Mouse (Mus musculus) midbrain, embryonic 13.5 days (tissue): Measurements from ENCODE around the gene Eftud2. TPM values are rescaled to one million over a fixed set of nuclear protein-coding genes. Genes with fewer than 3 reads are reported as not detected.
A peak's percentile ranks its signal among the peaks of the same experiment; 100 is the strongest.

Experiments used
- ATAC-seq: fragments of 200-750 bp; cut with Nextera tagmentation; 2 replicates; pipeline ENCODE4 v1.8.0; 2017; ENCODE audit warnings: mild to moderate bottlenecking, moderate TSS enrichment, moderate library complexity
- H3K27ac ChIP-seq: fragments of 300-500 bp; sonication (generic); 2 replicates; pipeline ENCODE4 v1.5.1; 2015; ENCODE audit warnings: inconsistent platforms, mild to moderate bottlenecking, moderate library complexity
- H3K27me3 ChIP-seq: fragments of 300-500 bp; sonication (generic); 2 replicates; pipeline ENCODE4 v1.6.1; 2015; ENCODE audit warnings: mild to moderate bottlenecking, inconsistent platforms
- H3K36me3 ChIP-seq: fragments of 300-500 bp; sonication (generic); 2 replicates; pipeline ENCODE4 v1.6.1; 2015; ENCODE audit warnings: mild to moderate bottlenecking, inconsistent platforms
- H3K4me1 ChIP-seq: fragments of 300-500 bp; sonication (generic); replicated peaks from 2 replicates; pipeline ENCODE4 v1.6.1; 2015; ENCODE audit warnings: inconsistent platforms
- H3K4me2 ChIP-seq: fragments of 300-500 bp; sonication (generic); replicated peaks from 2 replicates; pipeline ENCODE4 v1.6.1; 2015; ENCODE audit warnings: moderate library complexity, mild to moderate bottlenecking, inconsistent platforms
- H3K4me3 ChIP-seq: fragments of 300-500 bp; sonication (generic); replicated peaks from 2 replicates; pipeline ENCODE4 v1.5.1; 2015; ENCODE audit warnings: mild to moderate bottlenecking, inconsistent platforms
- H3K9ac ChIP-seq: fragments of 300-500 bp; sonication (generic); replicated peaks from 2 replicates; pipeline ENCODE4 v1.6.1; 2015; ENCODE audit warnings: mild to moderate bottlenecking, inconsistent platforms
- H3K9me3 ChIP-seq: fragments of 300-500 bp; sonication (generic); 2 replicates; pipeline ENCODE4 v1.6.1; 2016; ENCODE audit warnings: mild to moderate bottlenecking, inconsistent platforms
- WGBS: fragments of 180-500 bp; shearing (Covaris S2); methylation state at CpG from one replicate; pipeline ENCODE4 v1.1.7; 2015; 5-methylcytosine and 5-hydroxymethylcytosine counted together
- polyA plus RNA-seq: library from polyadenylated mRNA; unstranded; fragments of >200 nt; fragmentation: Nextera tagmentation; extraction: Ambion mirVana; gene quantifications from 2 replicates; pipeline ENCODE4 v1.2.1, GENCODE M21; 2015

Gene Eftud2
- polyA plus RNA-seq, 1 experiment from 2014 or later, result 176 TPM

GRCm38 (mm10) chr11:102874801-102875334, 5.9 kb downstream of the Eftud2 start:
- Histone ChIP-seq H3K9me3 (no peaks in the 10 kb centered on the region), H3K9ac (0 out of 2 replicates have a peak overlapping the region, but pooled peaks have one; percentile 6), H3K27me3 (no peaks in the 10 kb centered on the region), H3K4me3 (no peak overlapping the region), H3K4me2 (no peak overlapping the region), H3K27ac (no peak overlapping the region), H3K4me1 (peaks cover 10% of the 10 kb centered on the region), H3K36me3 (peaks cover 64% of the 10 kb centered on the region)
- 91% methylated on average over 7 of the region's 7 CpGs for WGBS
- ATAC-seq, result no peak

- Histone ChIP-seq H3K9ac (no peak overlapping the region), H3K36me3 (peaks cover 93% of the 10 kb centered on the region), H3K4me1 (no peaks in the 10 kb centered on the region), H3K9me3 (no peaks in the 10 kb centered on the region), H3K27ac (no peak overlapping the region), H3K4me3 (no peak overlapping the region), H3K4me2 (no peak overlapping the region), H3K27me3 (no peaks in the 10 kb centered on the region)
- no peak for ATAC-seq
- WGBS, result 50% methylated on average over 4 of the region's 4 CpGs
These were observed 16.5 kb downstream of the Eftud2 start for GRCm38 (mm10) chr11:102864272-102864671.

- no peaks in the 10 kb centered on the region for H3K9me3 ChIP-seq
- H3K4me3 ChIP-seq, result no peak overlapping the region
- H3K4me2 ChIP-seq, result no peak overlapping the region
- 96% methylated on average over 8 of the region's 8 CpGs for WGBS
- no peaks in the 10 kb centered on the region for H3K27me3 ChIP-seq
- no peaks in the 10 kb centered on the region for H3K4me1 ChIP-seq
- no peak for ATAC-seq
- peaks cover 94% of the 10 kb centered on the region for H3K36me3 ChIP-seq
- no peak overlapping the region for H3K9ac ChIP-seq
- H3K27ac ChIP-seq, result no peak overlapping the region
These were observed 20.9 kb downstream of the Eftud2 start for GRCm38 (mm10) chr11:102859933-102860332.

- no peaks in the 10 kb centered on the region for H3K27me3 ChIP-seq
- H3K4me1 ChIP-seq, result no peaks in the 10 kb centered on the region
- ATAC-seq, result no peak
- H3K4me3 ChIP-seq, result no peak overlapping the region
- H3K9me3 ChIP-seq, result no peaks in the 10 kb centered on the region
- 86% methylated on average over 11 of the region's 11 CpGs for WGBS
- H3K4me2 ChIP-seq, result no peak overlapping the region
- peaks cover 97% of the 10 kb centered on the region for H3K36me3 ChIP-seq
- no peak overlapping the region for H3K9ac ChIP-seq
- H3K27ac ChIP-seq, result no peak overlapping the region
These were observed 21.8 kb downstream of the Eftud2 start for GRCm38 (mm10) chr11:102858951-102859350.

- 90% methylated on average over 6 of the region's 6 CpGs for WGBS
- H3K9me3 ChIP-seq, result no peaks in the 10 kb centered on the region
- ATAC-seq, result no peak
These were observed 24.8 kb downstream of the Eftud2 start for GRCm38 (mm10) chr11:102855941-102856340.

DNA sequence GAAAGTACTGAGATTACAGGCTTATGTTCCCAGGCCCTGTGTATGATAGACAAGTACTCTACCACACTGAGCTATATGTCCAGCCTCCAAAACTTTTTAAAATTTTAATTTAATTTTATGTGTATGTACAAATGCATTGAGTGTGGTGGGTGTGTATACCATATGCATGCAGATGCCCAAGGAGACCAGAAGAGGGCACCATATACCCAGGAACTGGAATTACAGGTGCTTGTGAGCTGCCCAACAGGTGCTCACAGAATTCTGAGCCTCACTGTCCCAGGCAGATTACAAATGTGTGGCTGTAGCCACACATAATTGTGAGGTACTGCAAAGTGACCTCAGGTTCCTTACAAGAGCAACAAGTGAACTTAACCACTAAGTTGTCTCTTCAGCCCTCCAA, 27.0 kb downstream of the Eftud2 start:
- H3K9ac ChIP-seq, result no peak overlapping the region
- no peak overlapping the region for H3K4me3 ChIP-seq
- H3K4me1 ChIP-seq, result no peaks in the 10 kb centered on the region
- no peak for ATAC-seq
- H3K9me3 ChIP-seq, result no peaks in the 10 kb centered on the region
- no peak overlapping the region for H3K27ac ChIP-seq
- H3K4me2 ChIP-seq, result no peak overlapping the region
- H3K27me3 ChIP-seq, result no peaks in the 10 kb centered on the region
- peaks cover 97% of the 10 kb centered on the region for H3K36me3 ChIP-seq

More at GRCm38 (mm10) chr11:102855941-102856340, 24.8 kb downstream of the Eftud2 start:
- Histone ChIP-seq H3K4me3 (no peak overlapping the region), H3K27me3 (no peaks in the 10 kb centered on the region), H3K36me3 (peaks cover 97% of the 10 kb centered on the region), H3K4me2 (no peak overlapping the region), H3K27ac (no peak overlapping the region), H3K9ac (no peak overlapping the region), H3K4me1 (no peaks in the 10 kb centered on the region)

DNA sequence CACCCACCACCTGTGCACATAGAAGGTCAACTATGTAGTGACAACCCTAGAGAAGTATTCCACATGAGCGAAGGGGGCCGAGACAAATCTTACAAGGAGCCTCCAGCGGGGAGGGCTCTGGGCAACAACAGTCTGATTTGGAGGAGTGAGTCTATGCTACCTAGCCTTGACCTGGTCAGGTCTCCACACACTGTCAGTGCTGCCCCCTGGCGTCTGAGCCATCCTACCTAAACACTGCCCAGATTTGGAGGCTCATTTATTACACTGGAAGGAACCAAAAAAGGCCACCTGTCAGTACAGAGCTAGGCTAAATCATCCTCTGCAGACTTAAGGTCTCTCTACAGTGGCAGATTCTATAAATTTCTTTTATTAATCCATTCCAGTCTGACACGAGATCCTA, 28.9 kb downstream of the Eftud2 start:
- Histone ChIP-seq H3K4me2 (no peak overlapping the region), H3K27me3 (no peaks in the 10 kb centered on the region), H3K4me3 (no peak overlapping the region), H3K27ac (no peak overlapping the region), H3K4me1 (no peaks in the 10 kb centered on the region), H3K36me3 (peaks cover 97% of the 10 kb centered on the region), H3K9ac (no peak overlapping the region), H3K9me3 (no peaks in the 10 kb centered on the region)
- 77% methylated on average over 5 of the region's 5 CpGs for WGBS
- 0 out of 2 replicates have a peak, but pooled peaks have one; percentile 62 for ATAC-seq

DNA sequence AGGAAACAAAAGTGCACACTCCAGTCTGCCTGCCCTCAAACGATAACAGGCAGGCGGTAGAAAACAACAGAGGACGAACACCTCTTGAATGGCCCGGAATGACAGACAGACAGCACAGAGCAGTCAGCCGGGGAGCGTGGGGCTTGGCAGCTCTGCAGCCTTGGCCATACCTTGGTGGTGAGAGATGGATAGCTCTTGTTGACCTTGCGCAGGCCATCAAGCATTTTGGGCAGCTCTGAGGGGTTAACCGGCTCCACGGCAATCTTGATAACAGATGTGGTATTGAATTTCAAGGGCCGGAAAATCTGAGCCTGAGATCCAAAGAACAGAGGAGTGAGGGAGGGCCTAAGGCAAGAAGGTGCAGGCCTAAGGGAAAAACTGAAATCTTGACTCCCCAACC, 34.9 kb downstream of the Eftud2 start:
- WGBS, result 92% methylated on average over 10 of the region's 10 CpGs

DNA sequence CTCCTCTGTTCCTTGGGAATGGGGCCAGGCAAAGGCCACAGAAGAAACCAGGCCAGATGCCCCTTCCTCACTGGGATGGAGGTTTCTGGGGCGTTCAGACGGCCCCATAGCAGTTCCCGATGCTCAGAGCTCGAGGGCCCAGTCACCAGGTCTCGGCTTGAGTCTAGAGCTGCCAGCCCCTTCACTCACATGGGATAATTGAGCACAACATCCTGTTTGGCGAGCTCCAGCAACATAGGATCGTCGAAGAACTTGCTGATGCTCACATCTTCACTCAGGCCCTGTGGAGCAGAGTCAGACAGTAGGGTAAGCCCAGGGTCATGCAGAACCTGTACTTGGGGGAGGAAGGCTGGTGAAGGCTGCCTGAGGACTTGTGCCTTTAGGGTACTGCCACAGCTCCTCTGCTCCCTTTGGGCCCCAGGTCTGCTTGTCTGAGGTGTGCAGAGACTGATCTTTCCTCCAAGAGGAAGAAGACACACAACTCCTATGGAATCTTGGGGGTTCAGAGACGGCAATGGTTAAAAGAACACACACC, 42.1 kb downstream of the Eftud2 start:
- Histone ChIP-seq H3K4me1 (no peaks in the 10 kb centered on the region), H3K27me3 (no peaks in the 10 kb centered on the region), H3K4me3 (no peak overlapping the region), H3K36me3 (peaks cover 73% of the 10 kb centered on the region), H3K9ac (no peak overlapping the region), H3K27ac (no peak overlapping the region), H3K9me3 (no peaks in the 10 kb centered on the region), H3K4me2 (no peak overlapping the region)
- no peak for ATAC-seq
- WGBS, result 90% methylated on average over 9 of the region's 9 CpGs

More for the DNA sequence above, 34.9 kb downstream of the Eftud2 start:
- H3K4me2 ChIP-seq, result no peak overlapping the region
- H3K9ac ChIP-seq, result no peak overlapping the region
- H3K27ac ChIP-seq, result no peak overlapping the region
- no peaks in the 10 kb centered on the region for H3K27me3 ChIP-seq
- no peaks in the 10 kb centered on the region for H3K4me1 ChIP-seq
- no peak for ATAC-seq
- H3K36me3 ChIP-seq, result peaks cover 100% of the 10 kb centered on the region
- H3K9me3 ChIP-seq, result no peaks in the 10 kb centered on the region
- no peak overlapping the region for H3K4me3 ChIP-seq

- no peaks in the 10 kb centered on the region for H3K4me1 ChIP-seq
- peaks cover 67% of the 10 kb centered on the region for H3K36me3 ChIP-seq
- ATAC-seq, result no peak
- WGBS, result 95% methylated on average over 2 of the region's 2 CpGs
- no peaks in the 10 kb centered on the region for H3K9me3 ChIP-seq
- H3K4me2 ChIP-seq, result no peak overlapping the region
- H3K4me3 ChIP-seq, result no peak overlapping the region
- H3K9ac ChIP-seq, result no peak overlapping the region
- no peak overlapping the region for H3K27ac ChIP-seq
- no peaks in the 10 kb centered on the region for H3K27me3 ChIP-seq
These were observed 42.7 kb downstream of the Eftud2 start for GRCm38 (mm10) chr11:102838126-102838525.

GRCm38 (mm10) chr11:102837385-102837784, 43.4 kb downstream of the Eftud2 start:
- Histone ChIP-seq H3K9me3 (no peaks in the 10 kb centered on the region), H3K9ac (no peak overlapping the region), H3K4me1 (no peaks in the 10 kb centered on the region), H3K4me3 (no peak overlapping the region), H3K36me3 (peaks cover 60% of the 10 kb centered on the region), H3K4me2 (no peak overlapping the region), H3K27me3 (no peaks in the 10 kb centered on the region), H3K27ac (no peak overlapping the region)
- WGBS, result 94% methylated on average over 1 of the region's 1 CpGs
- ATAC-seq, result no peak

DNA sequence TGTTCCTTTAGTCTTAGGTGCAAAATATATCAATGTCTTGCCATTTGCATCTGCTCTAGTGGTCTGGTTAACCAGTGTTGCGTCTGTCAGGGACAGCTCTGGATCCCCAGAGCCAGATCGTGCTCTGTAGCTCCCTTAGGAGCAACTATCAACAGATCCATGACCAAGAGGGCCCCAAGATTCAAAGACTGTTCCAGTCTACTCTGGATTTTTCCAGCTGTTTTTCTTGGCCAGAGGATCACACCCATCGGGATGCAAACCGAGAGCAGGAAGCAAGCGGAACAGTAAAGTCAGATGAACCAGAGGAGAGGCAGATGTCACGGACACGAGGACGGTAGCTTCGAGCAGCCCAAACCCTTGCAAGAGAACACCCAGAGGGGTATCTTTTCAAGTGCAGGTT, 44.6 kb downstream of the Eftud2 start:
- Histone ChIP-seq H3K36me3 (peaks cover 48% of the 10 kb centered on the region), H3K27ac (no peak overlapping the region), H3K4me2 (no peak overlapping the region), H3K4me1 (no peaks in the 10 kb centered on the region), H3K27me3 (no peaks in the 10 kb centered on the region), H3K4me3 (no peak overlapping the region), H3K9ac (no peak overlapping the region), H3K9me3 (no peaks in the 10 kb centered on the region)
- no peak for ATAC-seq
- 94% methylated on average over 9 of the region's 9 CpGs for WGBS

GRCm38 (mm10) chr11:102835549-102835948, 45.2 kb downstream of the Eftud2 start, which contains the start of gene Higd1b:
Gene Higd1b, plus strand, starts transcription at chr11:102835849.
- H3K27me3 ChIP-seq, result no peaks in the 10 kb centered on the region
- no peak for ATAC-seq
- H3K9me3 ChIP-seq, result no peaks in the 10 kb centered on the region
- H3K4me1 ChIP-seq, result no peaks in the 10 kb centered on the region
- H3K27ac ChIP-seq, result no peak within 1 kb of the TSS
- no peak within 1 kb of the TSS for H3K4me2 ChIP-seq
- H3K36me3 ChIP-seq, result peaks cover 42% of the 10 kb centered on the region
- no peak within 1 kb of the TSS for H3K9ac ChIP-seq
- H3K4me3 ChIP-seq, result no peak within 1 kb of the TSS
- 82% methylated on average over 4 of the region's 4 CpGs for WGBS
